Mouse (Mus musculus) adrenal gland, postnatal 14 days (tissue): ENCODE measurements at regions not wholly inside any gene's neighbourhood (a gene's known extent, or its start where the extent isn't known, plus 50 kb on each side); places are given as distances from the start of the nearest gene placed in this dataset.
A peak's percentile ranks its signal among the peaks of the same experiment; 100 is the strongest.

Experiments
- DNase-seq: peaks from one replicate; pipeline ENCODE4 v3.0.0; 2021; ENCODE audit warnings: mixed read lengths

DNA sequence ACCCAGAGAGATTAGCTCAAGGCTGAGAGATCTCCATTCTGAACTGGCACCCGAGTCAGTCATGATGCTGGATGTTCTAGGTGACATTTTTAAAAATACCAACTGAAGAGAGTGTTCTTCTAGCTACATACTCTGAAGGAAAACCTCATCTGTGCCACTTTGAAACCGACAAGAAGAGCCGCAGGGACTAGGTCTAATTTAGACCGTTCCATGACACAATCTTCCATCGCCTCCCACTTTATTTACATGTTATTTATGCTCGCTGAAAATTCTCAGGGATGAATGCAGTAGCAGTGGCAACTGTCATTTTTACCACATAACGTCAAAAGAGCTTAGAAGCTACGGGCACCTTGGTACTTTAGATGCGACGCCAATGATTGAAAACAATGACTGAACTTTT lies 514.1 kb upstream of the Gm10131 start:
- DNase-seq, result no peak

DNA sequence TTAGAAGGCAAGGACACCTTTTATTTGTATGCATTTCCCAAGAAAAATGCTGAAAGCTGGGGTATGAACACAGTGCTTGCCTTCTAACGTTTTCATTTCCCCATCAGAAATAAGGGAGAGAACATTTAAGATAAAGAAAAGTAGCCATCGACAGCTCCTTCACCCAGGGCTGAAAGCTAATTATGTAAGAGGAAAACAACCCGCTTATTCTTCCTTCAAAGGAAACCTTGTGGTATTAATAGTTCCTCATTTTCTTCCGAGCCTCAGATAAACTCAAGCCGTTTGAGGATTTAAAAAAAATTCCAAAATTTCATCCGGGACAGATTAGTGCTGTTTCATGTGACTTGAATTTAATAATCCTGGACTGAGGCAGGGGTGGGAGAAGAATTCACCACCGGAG lies 512.2 kb upstream of the Gm10131 start:
- no peak for DNase-seq

DNA sequence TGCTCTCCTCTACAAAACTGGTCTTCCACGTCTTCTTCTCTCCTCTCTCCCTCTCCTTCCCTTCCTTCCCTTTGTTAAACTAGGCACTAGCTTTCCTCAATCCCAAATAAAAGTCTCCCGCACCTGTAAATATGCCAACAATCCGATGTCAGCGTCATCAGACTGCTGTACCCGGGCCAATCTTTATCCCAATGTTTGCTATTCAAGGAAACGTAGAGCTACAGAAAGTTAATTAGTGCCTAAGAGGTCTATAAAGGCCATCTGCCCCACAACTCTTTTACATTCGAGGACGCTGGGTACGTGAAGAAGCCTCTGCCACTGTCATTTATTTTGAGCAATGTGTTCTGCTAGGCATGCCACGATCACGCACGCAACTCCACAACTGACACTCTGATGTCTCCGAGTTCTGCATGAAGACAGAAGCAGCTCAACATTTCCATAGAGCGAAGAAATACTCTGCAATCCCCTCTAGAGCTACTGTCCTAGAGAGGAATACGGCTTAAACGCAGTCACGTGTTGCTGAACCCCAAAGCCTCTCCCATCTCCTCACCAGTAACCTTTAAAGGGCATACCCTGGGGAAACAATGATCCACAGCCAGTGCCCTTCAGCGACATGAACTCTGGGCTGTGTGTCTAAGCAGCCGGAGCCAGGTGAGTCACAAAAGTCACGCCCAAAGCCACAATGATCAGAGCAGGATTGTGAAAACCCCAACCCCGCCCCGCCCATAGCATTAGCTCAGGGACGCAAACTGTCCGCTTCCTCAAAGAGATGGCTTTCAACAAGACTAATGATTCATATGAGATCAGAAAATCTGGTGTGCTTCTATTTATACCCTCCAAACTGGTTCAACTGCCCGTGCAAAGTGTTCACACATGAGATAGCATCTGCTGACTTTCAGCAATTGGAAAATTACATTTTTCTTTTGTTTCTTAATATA lies 510.9 kb upstream of the Gm10131 start:
- DNase-seq, result peak; percentile 62

DNA sequence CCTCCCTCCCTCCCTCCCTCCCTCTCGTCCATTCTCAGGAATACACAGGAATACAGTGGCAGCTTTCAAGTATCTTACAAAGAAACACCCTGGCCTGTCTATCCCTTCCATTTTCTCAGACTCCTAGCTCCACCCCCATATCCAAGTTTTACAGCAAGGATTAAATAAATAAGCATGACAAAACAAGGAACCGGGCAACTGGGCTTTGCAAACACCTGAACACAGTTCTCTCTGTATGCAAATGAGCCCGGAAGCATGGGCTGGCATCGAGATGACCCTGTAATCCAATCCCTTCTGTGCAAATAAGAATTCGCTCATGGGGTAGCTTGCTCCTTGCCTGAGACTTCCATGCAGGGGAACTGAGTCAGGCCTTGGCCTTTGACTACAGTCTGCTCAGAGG lies 506.5 kb upstream of the Gm10131 start:
- no peak for DNase-seq

DNA sequence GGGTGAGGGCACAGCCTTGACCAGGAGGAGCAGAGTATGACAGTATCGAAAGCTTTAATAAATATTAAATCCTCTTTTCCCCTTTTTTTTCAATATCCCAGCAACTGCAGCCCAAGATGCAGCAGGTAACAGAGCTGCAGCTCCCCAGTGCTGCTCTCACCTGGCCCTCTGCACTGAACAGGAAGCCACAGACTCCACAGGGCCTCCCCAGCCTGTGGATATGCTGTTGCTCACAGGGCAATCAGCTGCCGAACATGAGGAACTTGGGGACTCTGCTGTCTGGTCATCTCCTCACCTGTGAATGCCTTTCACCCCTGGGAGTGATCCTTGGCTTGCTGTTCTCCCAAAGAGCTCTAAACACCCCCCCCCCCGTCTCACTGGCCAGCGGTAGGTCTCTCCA lies 503.4 kb upstream of the Gm10131 start:
- no peak for DNase-seq

DNA sequence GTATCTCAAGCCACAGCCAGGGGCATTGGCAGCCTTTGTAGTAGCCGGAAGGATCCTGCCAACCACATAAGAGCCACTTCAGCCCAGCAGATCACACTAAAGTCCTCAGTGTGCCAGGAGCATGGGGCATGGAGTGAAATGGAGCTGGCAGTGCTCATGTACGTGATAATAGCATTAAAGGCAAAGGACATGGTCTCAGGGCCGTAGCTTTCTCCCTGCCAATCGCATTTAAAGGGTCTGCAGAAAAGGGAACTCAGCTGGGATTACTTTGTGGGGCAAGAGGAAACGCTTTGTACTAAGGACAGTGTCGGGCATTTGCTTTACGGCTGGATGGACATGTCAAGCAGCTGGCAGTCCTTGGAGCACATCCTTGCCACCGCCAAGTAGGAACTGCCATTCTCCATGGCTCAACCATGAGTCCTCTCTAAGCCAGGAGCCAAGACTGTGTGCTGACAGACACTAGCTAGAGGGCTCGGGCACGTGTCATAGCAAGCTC lies 502.5 kb upstream of the Gm10131 start:
- DNase-seq, result no peak

DNA sequence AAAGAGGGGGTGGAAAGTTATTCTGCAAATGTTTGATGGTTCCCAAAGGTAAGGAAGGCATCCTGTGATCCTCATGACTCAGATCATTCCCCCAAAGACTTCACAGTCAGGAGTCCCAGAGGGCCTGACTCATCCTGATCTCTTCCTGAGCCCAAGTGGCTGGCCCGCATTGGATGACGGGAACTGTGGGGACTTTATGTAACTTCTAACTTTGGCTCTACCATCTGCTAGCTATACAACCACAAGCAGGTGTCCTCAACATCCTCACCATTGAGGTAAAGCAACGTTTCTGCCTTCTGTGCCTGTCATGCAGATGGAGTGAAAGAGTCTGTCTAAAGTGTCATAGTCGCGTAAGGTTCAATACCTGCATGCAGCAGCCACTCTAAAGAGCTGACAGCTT lies 501.6 kb upstream of the Gm10131 start:
- DNase-seq, result no peak

DNA sequence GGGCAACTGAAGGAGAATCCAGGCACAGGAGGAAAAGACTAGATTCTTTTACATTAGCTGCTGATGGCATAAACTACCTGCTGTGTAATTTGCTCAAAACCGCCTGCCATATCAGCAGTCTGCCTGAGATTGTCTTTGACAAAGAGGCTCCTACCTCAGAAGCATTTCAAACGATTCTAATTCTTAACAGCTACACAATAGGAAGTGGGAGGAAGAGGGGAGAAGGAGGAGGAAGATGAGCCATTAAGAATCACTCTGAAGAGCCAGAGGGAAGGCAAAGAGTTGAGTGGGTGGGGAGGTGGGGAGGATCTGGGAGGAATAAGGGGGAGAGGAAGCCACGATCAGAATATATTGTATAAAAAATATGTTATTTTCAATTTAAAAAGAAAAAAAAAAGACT lies 500.9 kb upstream of the Gm10131 start:
- DNase-seq, result no peak

DNA sequence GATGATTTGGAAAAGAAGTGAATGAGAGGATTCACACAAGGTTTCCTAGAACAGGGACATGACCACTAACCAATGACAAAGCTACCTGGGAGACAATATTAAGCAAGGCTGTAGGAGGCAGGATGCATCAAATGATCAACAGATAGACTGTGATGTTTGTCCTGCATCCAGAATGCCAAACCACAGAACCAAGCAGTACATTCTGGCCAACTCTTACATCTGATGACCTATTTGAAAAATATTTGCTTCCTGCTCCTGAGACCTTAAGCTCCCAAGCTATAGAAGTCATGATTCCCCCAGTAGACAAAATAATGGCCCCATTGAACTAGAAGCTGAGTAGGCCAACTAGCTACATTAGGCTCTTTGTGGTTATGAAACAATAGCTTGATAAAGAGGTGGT lies 498.6 kb upstream of the Gm10131 start:
- no peak for DNase-seq

DNA sequence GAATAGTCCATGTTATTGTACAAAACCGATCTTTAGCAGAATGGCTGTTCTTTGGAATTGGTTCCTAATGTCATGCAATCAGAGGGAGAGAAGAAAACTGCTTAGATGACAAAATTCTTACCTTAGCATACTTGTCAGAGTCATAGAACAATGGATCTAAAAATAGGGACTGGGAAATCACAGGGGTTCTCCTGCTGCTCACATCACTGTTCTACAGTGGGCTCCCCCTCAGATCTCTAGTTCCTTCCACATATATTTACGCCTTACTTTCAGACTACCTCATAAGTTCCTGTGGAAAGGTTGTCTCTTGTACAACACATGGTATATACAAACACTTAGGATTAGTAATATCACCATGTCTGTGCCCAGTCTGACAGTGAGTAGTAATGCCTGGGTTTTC lies 495.9 kb upstream of the Gm10131 start:
- no peak for DNase-seq

DNA sequence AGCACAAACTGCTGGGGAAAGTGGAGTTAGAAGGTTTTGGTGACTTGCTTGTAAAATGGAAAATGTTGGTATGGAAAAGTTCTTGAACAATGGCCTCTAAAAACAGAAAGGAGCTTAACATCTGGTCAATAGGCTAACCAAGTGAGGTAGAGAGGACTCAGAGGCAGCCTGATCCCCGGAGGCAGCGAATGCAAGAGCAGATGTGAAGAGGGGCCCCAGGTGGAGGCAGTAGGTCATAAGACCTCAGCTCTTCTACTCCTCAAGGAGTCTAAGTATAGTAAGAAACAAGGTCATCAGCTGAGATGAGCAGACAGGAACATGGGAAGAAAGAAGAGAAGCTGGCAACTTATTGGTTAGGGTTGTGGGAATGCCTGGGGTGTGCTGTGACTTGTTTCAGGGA lies 493.5 kb upstream of the Gm10131 start:
- no peak for DNase-seq

DNA sequence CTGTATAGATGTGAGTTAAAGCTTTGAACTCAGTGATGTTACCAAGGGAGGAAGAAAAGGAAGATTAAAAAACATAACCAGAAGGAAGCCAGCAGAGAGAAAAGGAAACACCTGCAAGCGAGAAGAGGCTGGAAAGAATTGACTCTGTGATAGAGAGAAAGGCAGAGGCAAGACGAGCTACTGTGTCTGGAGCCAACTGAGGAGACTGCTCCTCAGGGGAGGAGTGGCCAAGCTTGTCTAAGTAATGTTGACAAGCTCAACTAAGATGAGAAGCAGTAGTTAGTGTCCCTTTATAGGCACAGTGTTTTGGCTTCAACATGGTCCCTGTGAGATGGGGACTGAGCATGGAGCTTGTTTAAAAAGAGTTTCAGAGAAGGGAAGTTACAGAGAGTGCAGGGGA lies 493.0 kb upstream of the Gm10131 start:
- DNase-seq, result no peak

DNA sequence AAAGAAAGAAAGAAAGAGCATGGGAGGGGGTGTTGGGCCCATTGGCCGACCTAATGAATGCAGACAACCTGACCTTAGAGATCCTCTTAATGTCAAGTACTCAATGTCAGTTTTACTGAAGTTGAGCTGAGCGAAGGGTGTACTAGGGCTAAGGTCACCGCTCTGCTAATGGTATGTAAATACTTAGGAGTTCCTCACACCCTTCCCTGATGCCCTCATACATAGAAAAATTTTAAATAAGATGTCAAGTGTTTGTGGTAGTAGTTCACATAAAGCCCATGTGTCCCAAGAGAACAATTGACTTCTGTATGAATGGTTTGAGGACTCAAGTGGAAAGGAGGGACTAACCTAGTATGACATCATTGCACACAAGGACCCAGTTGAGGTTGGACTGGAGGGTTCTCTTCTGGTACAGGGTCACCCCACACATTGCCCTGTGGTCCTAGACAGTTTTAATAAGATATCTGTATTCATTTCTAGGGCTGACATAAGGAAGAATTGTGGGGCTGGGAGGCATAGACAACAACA lies 490.0 kb upstream of the Gm10131 start:
- no peak for DNase-seq

DNA sequence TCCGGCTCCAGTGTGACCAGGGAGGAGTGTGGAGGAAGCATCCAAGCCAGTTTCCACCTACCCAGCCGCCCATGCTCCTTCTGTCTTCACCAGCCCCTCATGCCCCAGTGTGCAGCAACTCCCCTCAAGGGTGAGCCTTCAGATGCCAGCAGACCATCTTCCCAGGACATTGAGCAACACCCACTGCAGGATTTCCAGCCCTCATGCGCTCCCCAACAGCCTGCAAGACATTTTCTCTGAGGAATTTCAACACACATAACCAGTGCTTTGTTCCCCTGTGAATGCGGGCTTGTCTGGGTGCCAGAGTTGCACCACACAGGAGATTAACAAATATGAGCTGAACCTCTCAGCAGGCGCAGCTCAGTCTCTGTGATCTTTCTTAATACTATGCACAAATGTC lies 489.3 kb upstream of the Gm10131 start:
- peak; percentile 80 for DNase-seq

DNA sequence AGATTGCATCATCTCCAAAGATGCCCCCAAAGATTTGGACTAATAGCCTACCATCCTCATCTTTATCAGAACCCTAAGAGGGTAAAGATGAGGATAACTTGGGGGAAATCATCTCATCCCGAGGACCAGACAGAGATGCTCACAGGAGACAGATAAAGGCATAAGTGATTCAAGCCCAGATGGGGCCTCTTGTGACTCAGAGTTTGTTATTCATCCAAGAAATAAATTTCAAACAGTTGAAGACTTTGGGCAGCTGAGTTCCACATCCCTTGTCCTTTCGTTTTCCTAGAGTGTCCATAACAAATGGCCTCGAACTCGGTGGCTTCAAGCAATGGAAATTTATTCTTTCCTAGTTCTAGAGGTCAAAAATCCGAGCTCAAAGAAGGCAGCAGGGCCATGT lies 485.1 kb upstream of the Gm10131 start:
- no peak for DNase-seq

DNA sequence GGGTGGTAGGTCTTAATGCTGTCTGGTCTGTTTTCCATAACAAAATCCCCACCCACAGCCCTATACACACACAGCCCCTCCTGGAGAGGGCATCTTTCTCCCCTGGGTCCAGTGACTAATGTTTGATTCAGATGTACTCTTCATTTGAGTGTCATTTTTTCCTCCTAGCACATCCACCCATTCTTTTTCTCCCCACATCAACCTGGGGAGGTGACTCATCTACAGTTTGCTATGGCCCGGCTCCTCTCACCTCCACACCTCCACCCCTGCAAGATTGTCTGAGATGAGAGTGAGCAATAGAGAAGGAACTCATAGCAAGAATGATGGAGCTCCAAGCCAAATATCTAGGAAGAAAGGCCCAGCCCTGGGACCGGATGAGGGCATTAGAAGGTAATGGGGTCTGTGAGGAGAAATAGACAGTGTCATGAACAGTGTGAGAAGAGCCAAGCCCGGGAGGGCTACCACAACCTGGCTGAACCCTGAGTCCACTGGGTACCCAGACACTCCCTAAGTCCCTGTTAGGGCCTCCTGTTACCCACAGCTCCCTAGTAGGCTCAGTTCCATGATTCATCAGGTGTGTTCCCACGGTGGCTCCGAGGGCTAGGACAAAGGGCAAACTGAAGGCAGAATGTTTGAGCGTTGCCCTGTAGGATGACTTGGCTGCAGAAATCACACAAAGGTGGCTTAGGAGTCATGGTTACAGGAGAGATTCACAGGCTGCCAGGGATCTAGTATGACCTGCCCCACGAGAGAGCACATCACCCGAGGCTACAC lies 479.6 kb upstream of the Gm10131 start:
- DNase-seq, result no peak

DNA sequence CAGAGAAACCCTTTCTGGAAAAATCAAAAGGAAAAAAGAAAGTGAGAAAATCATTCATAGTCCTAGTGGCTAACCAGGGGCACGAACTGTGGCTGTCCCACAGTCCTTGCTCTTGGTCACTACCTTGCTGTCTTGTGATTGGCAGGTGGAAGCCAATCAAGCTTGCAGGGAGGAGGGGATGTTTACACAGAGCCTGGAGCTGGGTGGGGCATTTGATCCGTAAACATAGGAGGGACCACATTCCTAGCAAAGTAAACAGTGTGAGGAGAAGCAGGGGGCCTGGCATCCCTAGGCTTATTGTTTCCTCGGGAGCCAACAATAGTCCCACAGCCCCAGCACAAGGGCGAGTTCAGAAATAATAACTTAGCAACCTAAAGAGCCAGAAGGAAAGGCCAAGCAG lies 466.5 kb upstream of the Gm10131 start:
- DNase-seq, result no peak

DNA sequence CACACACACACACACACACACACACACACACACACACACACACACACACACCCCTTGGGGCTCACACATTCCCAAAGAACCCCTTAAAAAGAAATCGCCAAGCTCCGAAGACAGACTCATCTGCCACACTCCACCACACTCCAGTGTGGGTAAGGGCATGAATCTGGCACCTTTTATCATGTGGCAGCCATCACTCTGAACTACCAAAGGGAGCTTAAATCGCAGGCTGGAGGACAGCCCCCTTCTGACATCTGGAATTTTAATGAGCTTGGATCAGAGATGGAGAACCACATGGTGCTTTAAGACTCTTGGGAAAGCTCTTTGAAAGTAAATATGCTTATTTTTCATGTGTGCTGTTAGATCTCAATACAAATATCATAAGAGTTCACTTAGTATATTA lies 462.5 kb upstream of the Gm10131 start:
- no peak for DNase-seq

DNA sequence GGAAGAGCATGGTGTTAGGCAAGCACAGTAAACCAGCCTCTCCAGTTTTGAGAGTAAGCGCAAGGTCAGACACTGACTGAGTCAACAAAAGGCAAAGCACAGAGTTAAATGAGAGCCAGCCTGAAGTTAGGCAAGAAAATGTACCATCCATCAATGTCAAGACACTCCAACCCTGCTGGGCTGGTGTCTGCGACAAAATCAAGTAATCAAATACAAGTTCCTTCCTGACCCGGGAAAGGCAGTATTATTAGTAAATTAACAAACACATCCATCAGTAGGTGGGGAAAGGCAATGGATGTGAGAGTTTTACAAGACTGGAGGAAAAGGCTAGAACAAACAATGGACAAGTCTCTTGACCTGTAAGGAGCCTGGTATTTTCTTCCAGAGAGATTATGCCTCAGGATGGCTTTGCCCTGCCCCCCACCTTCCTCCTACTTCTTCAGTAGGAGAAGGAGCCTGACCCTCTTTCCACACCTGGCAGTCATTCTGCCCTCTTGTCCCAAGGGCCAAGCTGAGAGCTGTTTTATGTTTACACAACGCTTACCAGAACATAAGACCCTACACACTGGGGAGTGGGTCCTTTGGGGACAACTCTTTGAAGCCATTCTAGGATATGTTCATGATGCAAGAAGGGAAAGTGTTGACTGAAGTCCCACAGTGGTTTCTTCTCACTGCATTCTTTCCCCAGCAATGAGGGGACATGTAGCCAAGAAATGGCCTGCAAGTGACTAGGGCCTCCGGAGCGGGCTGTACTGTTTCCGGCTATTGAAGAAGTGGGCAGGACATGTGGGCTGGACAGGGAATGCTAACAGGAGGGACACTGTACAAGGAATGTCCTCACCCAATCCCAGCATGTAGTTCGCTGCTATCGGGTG lies 461.7 kb upstream of the Gm10131 start:
- DNase-seq, result peak; percentile 75

DNA sequence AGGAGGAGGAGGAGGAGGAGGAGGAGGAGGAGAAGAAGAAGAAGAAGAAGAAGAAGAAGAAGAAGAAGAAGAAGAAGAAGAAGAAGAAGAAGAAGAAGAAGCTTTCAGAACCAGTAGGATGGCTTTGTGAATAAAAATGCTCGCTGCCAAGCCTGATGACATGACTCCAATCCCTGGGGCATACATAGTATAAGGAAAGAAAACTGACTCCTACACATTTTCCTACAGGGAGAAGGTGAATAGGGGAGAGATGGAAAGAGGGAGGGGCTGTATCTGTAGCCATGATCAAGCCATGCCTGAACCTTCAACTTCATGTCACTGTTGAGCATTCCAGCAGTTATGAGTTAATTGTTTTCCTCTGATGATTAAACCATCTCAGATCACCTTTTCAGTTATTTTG lies 460.2 kb upstream of the Gm10131 start:
- no peak for DNase-seq

DNA sequence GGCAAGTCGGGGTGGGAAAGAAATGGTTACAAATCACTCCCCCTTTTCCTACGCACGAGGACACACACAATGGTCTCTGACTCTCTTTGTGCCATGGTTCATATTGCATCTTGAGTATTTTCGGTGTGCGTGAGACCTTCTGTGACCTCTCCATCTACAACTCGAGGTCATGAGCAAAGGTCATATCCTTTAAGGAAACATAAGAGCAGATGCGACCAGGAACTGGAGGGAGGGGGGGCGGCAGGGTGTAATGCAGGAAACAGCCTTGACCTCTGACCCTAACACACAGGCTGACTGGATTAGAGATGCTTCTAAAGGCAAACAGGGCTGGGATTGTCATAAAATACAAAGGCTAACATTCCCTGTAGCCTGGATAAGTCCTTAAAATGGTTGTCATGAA lies 450.7 kb upstream of the Gm10131 start:
- peak; percentile 58 for DNase-seq

DNA sequence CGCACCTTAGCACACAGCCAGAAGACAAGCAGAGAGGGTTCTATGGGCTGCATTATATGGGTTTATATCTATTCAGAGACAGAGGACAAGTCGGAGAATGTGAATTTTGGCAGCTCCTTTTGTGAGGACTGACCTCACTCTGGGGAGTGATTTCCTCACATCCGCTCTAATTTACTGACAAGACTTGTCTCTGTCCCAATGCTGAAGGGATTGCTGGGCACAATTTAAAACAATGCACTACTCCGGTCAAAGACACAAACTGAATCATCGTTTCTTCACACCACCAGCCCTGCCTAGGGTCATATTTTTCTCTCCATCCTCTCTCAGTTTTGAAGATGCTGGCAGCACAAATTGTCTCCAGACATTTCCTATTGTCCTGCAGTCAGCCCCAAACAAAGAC lies 438.2 kb upstream of the Gm10131 start:
- DNase-seq, result peak; percentile 31
